Mouse (Mus musculus): ENCODE measurements around the gene Map3k13. TPM values are rescaled to one million over a fixed set of nuclear protein-coding genes. Genes with fewer than 3 reads are reported as not detected.
A peak's percentile ranks its signal among the peaks of the same experiment; 100 is the strongest.
"Not testable (repeated sequence)": the region's sequence is repeated elsewhere in the genome, so short reads cannot be mapped to it uniquely, and the experiment has no call there.

The Map3k13 gene
- total RNA-seq, 2 experiments from 2014 or later = 0.89 to 1.3 TPM

DNA sequence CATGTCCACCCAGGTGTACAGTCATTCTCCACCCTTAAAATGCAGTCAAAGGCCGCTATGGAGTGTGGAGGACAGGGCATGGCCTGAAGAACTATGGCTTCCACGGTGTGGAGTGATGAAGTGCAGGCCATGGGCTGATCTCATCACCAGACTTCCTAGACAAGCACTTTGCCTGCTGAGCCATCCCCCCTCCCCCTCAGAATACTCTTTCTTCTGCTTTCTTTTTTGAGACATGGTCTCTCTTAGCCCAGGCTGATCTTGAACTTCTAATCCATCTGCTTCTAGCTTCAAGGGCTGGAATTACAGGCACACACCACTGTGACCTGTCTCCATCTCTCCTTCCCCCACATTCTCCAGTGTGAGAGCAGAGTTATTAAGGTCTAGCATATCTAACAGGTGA is 93.5 kb downstream of the Map3k13 start:
- intact Hi-C loops (cut with DNase I) = no loop called here
- no peak for DNase-seq

DNA sequence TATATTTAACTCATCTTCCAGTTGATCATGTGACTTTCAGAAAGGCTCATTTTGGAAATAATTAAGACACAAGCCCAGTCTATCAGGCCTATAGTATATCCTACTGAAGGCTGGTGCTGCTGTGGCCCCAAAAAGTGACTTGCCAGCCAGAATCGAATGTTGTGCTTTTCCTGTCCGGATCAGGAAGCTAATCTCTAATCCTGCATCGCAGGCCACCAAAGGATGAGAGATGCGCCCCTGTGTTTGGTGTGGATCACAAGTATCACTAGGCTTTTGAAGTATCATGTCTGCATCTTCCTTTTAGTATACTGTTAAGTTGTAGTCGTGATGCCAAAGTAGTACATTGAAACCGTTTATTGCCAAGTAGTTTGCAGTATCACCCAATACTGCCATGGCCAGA is 99.7 kb downstream of the Map3k13 start:
- intact Hi-C loops (cut with DNase I) = no loop called here
- no peak for DNase-seq

- intact Hi-C loops (cut with DNase I) = no loop called here
- no peak for DNase-seq
These were observed 107.1 kb downstream of the Map3k13 start for GRCm38 (mm10) chr16:21901286-21901685.

DNA sequence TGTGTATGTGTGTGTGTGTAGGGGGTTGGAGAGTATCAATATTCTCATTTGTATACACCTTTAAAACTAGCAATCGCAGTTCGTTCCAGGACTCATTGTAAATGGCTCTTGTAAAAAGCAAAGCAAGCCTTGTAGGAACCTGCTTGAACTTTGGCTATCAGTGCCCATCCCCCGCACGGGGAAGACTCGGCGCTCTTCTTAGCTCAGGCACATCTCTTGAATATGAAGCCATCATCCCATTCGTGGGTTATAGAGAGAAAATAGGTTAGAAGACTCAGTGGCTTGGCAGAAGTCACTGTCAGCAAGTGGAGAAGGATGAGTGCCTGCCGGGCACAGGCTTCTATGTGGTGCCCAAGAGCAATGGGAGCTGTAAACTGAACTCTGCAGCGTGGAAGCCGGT is 110.5 kb downstream of the Map3k13 start:
- no peak for DNase-seq
- intact Hi-C loops (cut with DNase I) = no loop called here

DNA sequence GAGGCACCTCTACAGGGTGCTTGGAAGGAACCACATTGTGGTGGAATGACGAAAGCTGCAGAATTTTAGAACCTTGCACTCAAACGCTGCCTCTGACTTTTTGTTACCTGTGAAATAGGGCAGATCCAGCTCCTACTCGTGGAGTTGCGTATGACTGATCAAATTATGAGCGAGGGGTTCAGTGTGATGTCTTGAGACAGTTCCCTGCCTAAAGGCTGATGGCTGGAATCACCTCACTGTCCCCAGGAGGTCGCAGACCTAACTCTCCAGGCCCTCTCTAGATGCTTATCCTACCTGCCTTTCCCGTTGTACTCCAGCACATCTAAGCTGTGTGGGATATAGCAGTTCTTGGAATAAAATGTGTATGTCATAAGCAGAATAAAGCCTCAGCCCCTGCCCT is 111.8 kb downstream of the Map3k13 start:
- DNase-seq = no peak
- intact Hi-C loops (cut with DNase I) = no loop called here

- DNase-seq = no peak
- intact Hi-C loops (cut with DNase I) = no loop called here
These were observed 112.8 kb downstream of the Map3k13 start for GRCm38 (mm10) chr16:21906902-21907301.

GRCm38 (mm10) chr16:21908906-21909305 is 114.8 kb downstream of the Map3k13 start:
- DNase-seq; intact Hi-C loops (cut with DNase I): not testable (repeated sequence)

DNA sequence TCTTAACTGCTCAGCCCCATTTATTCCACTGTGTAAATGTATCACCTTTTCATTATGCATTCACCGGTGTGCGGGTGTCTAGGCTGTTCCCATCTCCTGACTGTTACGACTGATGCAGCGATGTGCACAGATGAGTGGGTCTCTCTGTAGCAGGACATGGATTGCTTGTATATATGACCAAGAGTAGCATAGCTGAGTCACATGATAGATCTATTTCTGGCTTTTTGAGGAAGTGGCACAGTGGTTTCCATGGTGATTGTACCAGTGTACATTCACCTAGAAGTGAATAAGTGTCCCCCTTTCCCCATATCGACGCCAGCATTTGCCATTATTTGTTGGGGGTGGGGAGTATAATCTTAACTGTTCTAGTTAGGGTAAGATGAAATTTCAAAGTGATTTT is 119.2 kb downstream of the Map3k13 start:
- intact Hi-C loops (cut with DNase I) = no loop called here
- no peak for DNase-seq

DNA sequence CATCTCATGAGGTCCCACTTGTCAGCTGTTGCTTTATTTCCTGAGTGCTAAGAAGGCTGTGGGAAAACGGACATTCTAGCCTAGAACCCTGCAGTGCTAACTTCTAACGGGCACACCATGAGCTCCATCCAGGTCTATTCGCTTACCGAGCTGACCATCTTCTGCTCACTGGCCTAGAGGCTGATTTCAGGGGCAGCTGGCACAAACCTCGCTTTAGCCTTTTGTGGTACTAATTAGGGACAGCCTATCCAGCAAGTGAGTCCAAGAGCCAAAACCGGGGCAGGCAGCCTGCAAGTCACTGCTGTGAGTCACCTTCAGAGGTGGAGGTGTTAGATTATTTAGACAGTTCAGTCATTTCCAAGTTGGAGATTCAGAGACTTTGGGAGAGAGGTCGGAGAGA is 122.5 kb downstream of the Map3k13 start:
- DNase-seq = peak; percentile 8 to 18
- intact Hi-C loops (cut with DNase I) = no loop called here

- intact Hi-C loops (cut with DNase I) = no loop called here
- DNase-seq = no peak
These were observed 134.3 kb downstream of the Map3k13 start for GRCm38 (mm10) chr16:21928471-21928870.

- intact Hi-C loops (cut with DNase I) = loop anchor here (5.0 kb wide), 1 partner anchor 60 kb away; the partner anchor contains the start of gene Senp2
- peak; percentile 88 to 91 for DNase-seq
These were observed 152.9 kb downstream of the Map3k13 start, which contains the start of gene Tmem41a for GRCm38 (mm10) chr16:21946761-21947715. TSS of gene Tmem41a (minus strand) at chr16:21947552.

GRCm38 (mm10) chr16:21955591-21955990 is 161.4 kb downstream of the Map3k13 start:
- intact Hi-C loops (cut with DNase I) = no loop called here
- DNase-seq = peak; percentile 48 to 53

GRCm38 (mm10) chr16:21965576-21965975 is 171.4 kb downstream of the Map3k13 start:
- intact Hi-C loops (cut with DNase I) = no loop called here
- DNase-seq = no peak

DNA sequence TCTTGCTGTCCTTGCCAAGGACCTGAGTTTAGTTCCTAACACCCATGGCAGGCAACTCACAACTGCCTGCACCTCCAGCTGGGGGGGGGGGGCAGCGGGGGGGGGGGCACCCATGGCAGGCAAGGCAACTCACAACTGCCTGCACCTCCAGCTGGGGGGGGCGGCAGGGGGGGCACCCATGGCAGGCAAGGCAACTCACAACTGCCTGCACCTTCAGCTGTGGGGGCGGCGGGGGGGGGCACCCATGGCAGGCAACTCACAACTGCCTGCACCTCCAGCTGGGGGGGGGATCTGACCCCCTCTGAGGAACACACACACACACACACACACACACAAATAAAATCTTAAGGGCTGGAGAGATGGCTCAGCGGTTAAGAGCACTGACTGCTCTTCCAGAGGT is 175.7 kb downstream of the Map3k13 start:
- intact Hi-C loops (cut with DNase I) = no loop called here
- no peak for DNase-seq

DNA sequence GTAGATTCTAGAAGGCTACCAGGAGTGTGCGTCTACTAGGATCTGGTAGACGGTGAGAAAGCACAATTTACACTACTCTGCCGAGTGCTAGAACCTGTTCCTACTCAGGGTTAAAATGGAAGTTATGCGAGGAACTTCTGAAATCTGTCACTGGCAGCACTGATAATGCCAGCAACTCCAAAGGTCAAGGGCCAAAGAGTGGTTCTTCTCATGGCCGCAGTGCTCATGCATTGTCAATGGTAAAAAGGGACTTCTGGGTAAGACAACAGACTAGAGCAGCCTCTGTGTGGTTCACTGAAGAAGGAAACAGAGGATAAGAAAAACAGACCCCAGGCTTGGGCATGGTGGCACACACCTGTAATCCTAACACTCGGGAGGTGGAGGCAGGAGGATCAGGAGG is 176.4 kb downstream of the Map3k13 start:
- intact Hi-C loops (cut with DNase I) = no loop called here
- no peak for DNase-seq

GRCm38 (mm10) chr16:21971446-21971845 is 177.3 kb downstream of the Map3k13 start:
- intact Hi-C loops (cut with DNase I) = no loop called here
- no peak for DNase-seq

DNA sequence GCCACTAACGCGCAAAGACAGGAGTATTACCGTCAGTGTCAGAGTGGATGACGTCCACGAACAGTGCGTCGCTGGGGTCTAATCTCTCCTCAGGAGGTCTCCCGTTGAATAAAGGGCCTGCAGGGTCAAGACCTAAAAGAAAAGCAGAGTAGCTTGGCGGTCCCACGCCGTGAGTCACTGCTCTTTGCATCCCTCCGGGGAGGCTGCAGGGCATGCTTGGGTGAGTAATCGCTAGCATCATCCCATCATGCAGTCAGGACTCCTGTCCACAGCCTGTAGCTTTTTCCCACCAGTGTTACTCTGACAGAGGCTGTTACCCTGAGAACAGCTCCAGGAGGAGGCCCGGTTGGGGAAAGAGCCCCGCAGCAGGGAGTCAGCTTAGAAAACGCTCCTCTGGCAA is 182.1 kb downstream of the Map3k13 start:
- peak; percentile 3 for DNase-seq

GRCm38 (mm10) chr16:21977347-21977746 is 183.2 kb downstream of the Map3k13 start:
- no peak for DNase-seq
- intact Hi-C loops (cut with DNase I) = no loop called here

More for the DNA sequence above, 182.1 kb downstream of the Map3k13 start:
- intact Hi-C loops (cut with DNase I) = no loop called here

Data from heart, postnatal 10 days (tissue).